Mouse (Mus musculus): ENCODE results near the gene Cntnap2. TPM values are rescaled to one million over a fixed set of nuclear protein-coding genes. Genes with fewer than 3 reads are reported as not detected.
A peak's percentile ranks its signal among the peaks of the same experiment; 100 is the strongest.
"Not testable (repeated sequence)": the region's sequence is repeated elsewhere in the genome, so short reads cannot be mapped to it uniquely, and the experiment has no call there.

The Cntnap2 gene
- polyA plus RNA-seq, 1 experiment from 2014 or later, result 50.9 TPM

GRCm38 (mm10) chr6:47214731-47215130, 2155.6 kb downstream of the Cntnap2 start:
- no peak overlapping the region for H3K27ac ChIP-seq (replicated peaks)
- no peak overlapping the region for H3K4me2 ChIP-seq
- ATAC-seq (ENCODE audit: low read depth), result no peak
- no peak overlapping the region for H3K4me3 ChIP-seq
- H3K36me3 ChIP-seq, result no peaks in the 10 kb centered on the region
- no peaks in the 10 kb centered on the region for H3K9me3 ChIP-seq
- no peak overlapping the region for H3K9ac ChIP-seq
- H3K27me3 ChIP-seq, result no peaks in the 10 kb centered on the region
- H3K4me1 ChIP-seq (replicated peaks), result no peaks in the 10 kb centered on the region

GRCm38 (mm10) chr6:47223578-47223977, 2164.4 kb downstream of the Cntnap2 start:
- WGBS, result 43% methylated on average over 1 of the region's 1 CpGs
- not testable (repeated sequence) for ATAC-seq (ENCODE audit: low read depth); H3K27me3 ChIP-seq; H3K36me3 ChIP-seq; H3K4me2 ChIP-seq; H3K4me3 ChIP-seq; H3K9ac ChIP-seq; H3K9me3 ChIP-seq; H3K27ac ChIP-seq (replicated peaks)
- H3K4me1 ChIP-seq (replicated peaks), result peaks cover 13% of the 10 kb centered on the region

- ATAC-seq (ENCODE audit: low read depth); H3K4me2 ChIP-seq; H3K9ac ChIP-seq; H3K27me3 ChIP-seq; H3K9me3 ChIP-seq; H3K4me3 ChIP-seq; H3K36me3 ChIP-seq; H3K27ac ChIP-seq (replicated peaks): not testable (repeated sequence)
- WGBS, result 54% methylated on average over 3 of the region's 3 CpGs
- H3K4me1 ChIP-seq (replicated peaks), result peaks cover 17% of the 10 kb centered on the region
Measured at GRCm38 (mm10) chr6:47225391-47225790, 2166.2 kb downstream of the Cntnap2 start.

- no peak overlapping the region for H3K4me3 ChIP-seq
- no peaks in the 10 kb centered on the region for H3K9me3 ChIP-seq
- peak overlapping the region; percentile 83 for H3K27ac ChIP-seq (replicated peaks)
- H3K4me2 ChIP-seq, result no peak overlapping the region
- no peak for ATAC-seq (ENCODE audit: low read depth)
- H3K4me1 ChIP-seq (replicated peaks), result peaks cover 17% of the 10 kb centered on the region
- no peak overlapping the region for H3K9ac ChIP-seq
- 13% methylated on average over 3 of the region's 3 CpGs for WGBS
- no peaks in the 10 kb centered on the region for H3K27me3 ChIP-seq
- H3K36me3 ChIP-seq, result no peaks in the 10 kb centered on the region
Measured at GRCm38 (mm10) chr6:47227601-47228000, 2168.4 kb downstream of the Cntnap2 start.

DNA sequence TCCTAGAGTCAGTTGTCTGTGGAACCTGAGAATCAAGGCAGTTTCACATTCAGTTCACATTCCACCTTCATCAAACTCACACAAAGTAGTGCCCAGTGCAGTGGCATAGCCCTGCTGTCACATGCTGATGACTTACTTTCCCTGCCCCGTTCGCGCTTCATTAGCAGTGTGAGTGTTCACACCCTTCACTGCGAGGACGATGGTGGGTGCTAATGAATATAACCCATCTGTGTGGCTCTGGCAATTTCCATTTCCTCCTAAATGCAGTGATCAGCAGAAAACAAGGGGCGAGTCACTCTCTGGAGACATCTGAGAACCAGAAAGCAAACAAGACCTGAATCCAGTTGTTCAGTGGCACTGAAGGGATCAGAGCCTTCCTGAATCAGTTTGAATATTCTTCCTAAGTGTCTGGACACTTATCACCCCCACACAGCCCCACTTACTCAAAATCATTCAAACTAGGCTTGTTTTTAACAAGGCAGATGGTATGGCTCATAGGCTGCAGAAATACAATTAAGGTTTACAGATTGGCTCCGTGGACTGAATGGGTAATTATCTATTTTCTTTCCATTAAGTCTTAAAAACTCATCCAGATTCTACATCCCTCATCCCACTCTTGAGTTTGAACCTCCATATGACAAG, 2169.6 kb downstream of the Cntnap2 start:
- Histone ChIP-seq H3K27me3 (no peaks in the 10 kb centered on the region), H3K4me1 (replicated peaks) (peaks cover 17% of the 10 kb centered on the region), H3K36me3 (no peaks in the 10 kb centered on the region), H3K9me3 (no peaks in the 10 kb centered on the region), H3K4me2 (no peak overlapping the region), H3K9ac (no peak overlapping the region), H3K27ac (replicated peaks) (peak overlapping the region; percentile 83), H3K4me3 (no peak overlapping the region)
- WGBS, result 33% methylated on average over 7 of the region's 7 CpGs
- ATAC-seq (ENCODE audit: low read depth), result peak; percentile 58; the same call in 1 of the 2 replicates

GRCm38 (mm10) chr6:47231513-47231912, 2172.4 kb downstream of the Cntnap2 start:
- no peak for ATAC-seq (ENCODE audit: low read depth)
- Histone ChIP-seq H3K9ac (no peak overlapping the region), H3K36me3 (no peaks in the 10 kb centered on the region), H3K27me3 (no peaks in the 10 kb centered on the region), H3K27ac (replicated peaks) (no peak overlapping the region), H3K4me1 (replicated peaks) (peaks cover 17% of the 10 kb centered on the region), H3K4me3 (no peak overlapping the region), H3K9me3 (no peaks in the 10 kb centered on the region), H3K4me2 (no peak overlapping the region)
- WGBS, result 62% methylated on average over 6 of the region's 6 CpGs

DNA sequence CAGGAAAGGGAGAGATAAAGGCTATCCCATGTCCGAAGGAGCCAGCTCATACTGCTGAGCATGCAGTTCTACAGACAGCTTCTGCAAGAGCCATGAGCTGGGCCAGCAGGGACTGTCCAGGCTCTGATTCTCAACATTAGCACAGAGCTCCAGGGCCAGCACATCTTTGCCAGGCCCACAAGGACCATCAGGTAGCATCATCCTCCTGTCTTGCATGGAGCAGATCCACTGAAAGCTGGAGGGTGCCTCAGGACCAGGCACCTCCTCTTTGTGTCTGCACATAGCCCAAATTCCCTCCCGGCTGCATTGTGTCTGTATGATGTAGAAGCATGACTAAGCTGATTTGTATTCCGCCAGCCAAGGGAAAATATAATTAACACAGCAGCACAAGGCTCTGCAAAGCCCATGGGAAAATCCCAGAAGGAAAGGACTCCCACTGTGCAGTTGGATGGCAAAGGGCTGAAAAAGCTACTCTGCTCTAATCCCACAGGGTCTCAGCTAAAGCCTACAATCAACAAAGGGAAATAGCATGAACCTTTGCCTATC, 2180.3 kb downstream of the Cntnap2 start:
- Histone ChIP-seq H3K9me3 (no peaks in the 10 kb centered on the region), H3K9ac (no peak overlapping the region), H3K4me2 (no peak overlapping the region), H3K27ac (replicated peaks) (peak overlapping the region; percentile 83), H3K4me3 (no peak overlapping the region), H3K27me3 (no peaks in the 10 kb centered on the region), H3K36me3 (no peaks in the 10 kb centered on the region), H3K4me1 (replicated peaks) (peaks cover 21% of the 10 kb centered on the region)
- peak; percentile 59 for ATAC-seq (ENCODE audit: low read depth)
- WGBS, result 27% methylated on average over 3 of the region's 3 CpGs

- Histone ChIP-seq H3K4me1 (replicated peaks) (peaks cover 38% of the 10 kb centered on the region), H3K4me2 (no peak overlapping the region), H3K4me3 (no peak overlapping the region), H3K27me3 (no peaks in the 10 kb centered on the region), H3K9ac (no peak overlapping the region), H3K27ac (replicated peaks) (no peak overlapping the region), H3K9me3 (no peaks in the 10 kb centered on the region), H3K36me3 (no peaks in the 10 kb centered on the region)
- no peak for ATAC-seq (ENCODE audit: low read depth)
Measured at GRCm38 (mm10) chr6:47241379-47241778, 2182.2 kb downstream of the Cntnap2 start.

DNA sequence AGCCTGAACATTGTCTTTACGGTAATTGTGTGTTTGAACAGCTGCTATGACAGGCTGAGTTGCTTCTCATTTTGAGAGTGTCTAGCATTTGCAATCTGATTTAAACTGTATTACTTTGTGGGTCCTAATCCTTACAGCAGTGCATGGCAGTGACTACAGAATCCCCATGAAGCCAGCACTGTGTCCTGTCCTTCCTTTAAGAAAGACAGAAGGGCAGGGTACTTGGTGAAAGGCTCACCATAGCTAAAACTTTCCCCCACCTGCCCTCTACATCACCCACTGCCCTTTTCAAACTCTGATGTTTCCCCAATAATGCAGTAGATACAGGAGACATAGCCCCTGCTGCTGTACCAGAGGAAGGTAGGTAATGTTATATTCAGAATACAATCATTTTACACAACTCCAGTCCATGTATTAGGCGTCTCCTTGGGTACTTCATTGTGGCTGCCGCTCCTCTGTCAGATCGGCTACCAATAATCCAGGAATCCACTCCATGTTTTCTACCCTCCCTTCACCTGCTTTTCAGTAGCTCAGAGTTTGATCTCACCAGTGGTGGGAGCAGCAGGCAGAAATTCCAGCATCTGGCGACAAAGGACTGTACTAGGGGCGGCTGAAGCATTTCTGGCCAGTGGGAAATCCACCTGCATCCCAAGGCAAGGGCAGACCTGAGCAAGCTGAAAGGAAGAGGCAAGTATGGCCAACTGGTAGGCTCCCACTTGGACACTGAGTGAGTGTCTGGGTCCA, 2184.9 kb downstream of the Cntnap2 start:
- Histone ChIP-seq H3K9me3 (no peaks in the 10 kb centered on the region), H3K27me3 (no peaks in the 10 kb centered on the region), H3K9ac (peak overlapping the region; percentile 73), H3K4me1 (replicated peaks) (peaks cover 42% of the 10 kb centered on the region), H3K27ac (replicated peaks) (peak overlapping the region; percentile 89), H3K36me3 (no peaks in the 10 kb centered on the region), H3K4me2 (peak overlapping the region; percentile 55), H3K4me3 (peak overlapping the region; percentile 50)
- WGBS, result 15% methylated on average over 6 of the region's 6 CpGs
- ATAC-seq (ENCODE audit: low read depth), result peak; percentile 91

- Histone ChIP-seq H3K36me3 (no peaks in the 10 kb centered on the region), H3K9me3 (no peaks in the 10 kb centered on the region), H3K4me1 (replicated peaks) (peaks cover 36% of the 10 kb centered on the region), H3K4me2 (peak overlapping the region; percentile 55), H3K27ac (replicated peaks) (peak overlapping the region; percentile 89), H3K4me3 (peak overlapping the region; percentile 50), H3K9ac (peak overlapping the region; percentile 73), H3K27me3 (no peaks in the 10 kb centered on the region)
- 15% methylated on average over 7 of the region's 7 CpGs for WGBS
- ATAC-seq (ENCODE audit: low read depth), result peak; percentile 86
Measured at GRCm38 (mm10) chr6:47244642-47245041, 2185.5 kb downstream of the Cntnap2 start.

DNA sequence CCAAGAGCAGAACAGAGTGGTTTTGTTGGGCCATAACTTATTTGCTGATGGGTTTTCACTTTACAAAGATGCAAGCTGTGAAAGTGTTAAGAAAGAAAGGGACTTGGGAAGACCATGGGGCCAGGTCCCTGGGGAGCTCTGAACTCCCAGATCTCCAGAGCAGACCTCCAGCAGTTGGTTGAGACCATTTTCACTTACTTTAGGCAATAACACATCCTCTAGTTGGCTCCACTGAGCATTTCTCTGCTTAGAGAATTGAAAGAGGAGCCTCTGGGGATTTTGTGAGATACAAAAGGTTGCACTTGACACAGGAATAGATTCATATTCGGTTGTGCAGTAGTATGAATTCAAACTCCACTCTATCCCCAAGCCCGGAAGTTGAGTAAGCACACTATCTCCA, 2196.1 kb downstream of the Cntnap2 start:
- no peak overlapping the region for H3K4me3 ChIP-seq
- H3K27me3 ChIP-seq, result no peaks in the 10 kb centered on the region
- no peak overlapping the region for H3K4me2 ChIP-seq
- H3K9me3 ChIP-seq, result no peaks in the 10 kb centered on the region
- H3K36me3 ChIP-seq, result no peaks in the 10 kb centered on the region
- no peak for ATAC-seq (ENCODE audit: low read depth)
- peaks cover 29% of the 10 kb centered on the region for H3K4me1 ChIP-seq (replicated peaks)
- WGBS, result 81% methylated on average over 2 of the region's 2 CpGs
- H3K9ac ChIP-seq, result no peak overlapping the region
- H3K27ac ChIP-seq (replicated peaks), result no peak overlapping the region

DNA sequence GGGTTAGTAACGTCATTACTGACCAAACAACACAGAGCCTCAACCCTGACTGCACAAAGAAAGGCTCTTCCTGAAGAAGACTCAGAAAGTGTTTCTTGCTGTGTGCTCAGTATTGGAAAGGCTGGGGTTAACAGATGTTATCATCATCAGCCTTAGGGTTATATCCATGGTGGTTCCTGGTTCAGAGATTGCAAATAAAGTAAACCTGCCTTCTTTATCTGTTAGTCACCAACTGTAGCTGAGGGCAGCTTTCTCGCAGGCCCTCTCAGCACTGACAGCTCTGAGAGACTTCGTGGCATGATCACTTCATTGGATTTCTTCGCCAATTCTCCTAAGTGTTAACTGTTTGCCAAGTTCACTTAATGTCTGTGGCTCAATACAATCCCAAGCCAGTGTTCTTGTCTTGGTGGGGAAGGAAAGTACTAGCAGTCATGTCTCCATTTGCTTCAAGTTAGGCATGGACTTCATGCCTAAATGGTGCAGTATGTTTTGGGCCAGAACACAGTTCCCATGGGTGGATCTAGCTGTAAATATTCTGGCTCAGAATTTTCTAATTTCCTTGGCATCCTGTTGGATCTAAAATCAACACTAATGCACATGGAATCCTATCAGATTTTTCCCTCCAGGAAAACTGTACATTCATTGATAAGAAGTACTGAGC, 2197.2 kb downstream of the Cntnap2 start:
- ATAC-seq (ENCODE audit: low read depth), result no peak
- no peak overlapping the region for H3K4me2 ChIP-seq
- peaks cover 31% of the 10 kb centered on the region for H3K4me1 ChIP-seq (replicated peaks)
- 84% methylated on average over 4 of the region's 4 CpGs for WGBS
- H3K4me3 ChIP-seq, result no peak overlapping the region
- no peaks in the 10 kb centered on the region for H3K9me3 ChIP-seq
- H3K27ac ChIP-seq (replicated peaks), result no peak overlapping the region
- no peaks in the 10 kb centered on the region for H3K27me3 ChIP-seq
- no peaks in the 10 kb centered on the region for H3K36me3 ChIP-seq
- H3K9ac ChIP-seq, result no peak overlapping the region

All from neural tube, embryonic 13.5 days (tissue).